Mouse (Mus musculus) adrenal gland, postnatal 25 days (tissue): Measurements from ENCODE around the gene Tbc1d20. TPM values are rescaled to one million over a fixed set of nuclear protein-coding genes. Genes with fewer than 3 reads are reported as not detected.
"Not testable (repeated sequence)": the region's sequence is repeated elsewhere in the genome, so short reads cannot be mapped to it uniquely, and the experiment has no call there.

Experiments
- DNase-seq: peaks from one replicate; pipeline ENCODE4 v3.0.0; 2021; ENCODE audit warnings: mixed read lengths
- total RNA-seq: library from RNA; stranded (reverse); gene quantifications from 2 replicates; pipeline ENCODE4 v1.2.3, GENCODE M21; 2021

Gene Tbc1d20
- total RNA-seq, 1 experiment from 2014 or later, result 117 TPM

- DNase-seq, result no peak
Observed at GRCm38 (mm10) chr2:152326654-152327053, 33.0 kb downstream of the Tbc1d20 start.

GRCm38 (mm10) chr2:152327980-152328379, 34.4 kb downstream of the Tbc1d20 start:
- DNase-seq, result no peak

GRCm38 (mm10) chr2:152330858-152331423, 37.3 kb downstream of the Tbc1d20 start:
- no peak for DNase-seq

GRCm38 (mm10) chr2:152332101-152332825, 38.6 kb downstream of the Tbc1d20 start, which contains the start of gene Rbck1:
TSS of gene Rbck1 (minus strand) at chr2:152332653.
- DNase-seq, result peak; percentile 86

GRCm38 (mm10) chr2:152333345-152334006, 39.8 kb downstream of the Tbc1d20 start:
- DNase-seq, result no peak

GRCm38 (mm10) chr2:152335289-152335820, 41.7 kb downstream of the Tbc1d20 start:
- DNase-seq, result no peak

- DNase-seq, result no peak
Observed at GRCm38 (mm10) chr2:152336856-152337255, 43.2 kb downstream of the Tbc1d20 start.

- DNase-seq, result no peak
Observed at GRCm38 (mm10) chr2:152337591-152338212, 44.1 kb downstream of the Tbc1d20 start.

GRCm38 (mm10) chr2:152338319-152338718, 44.7 kb downstream of the Tbc1d20 start:
- DNase-seq, result no peak

GRCm38 (mm10) chr2:152339631-152340179, 46.1 kb downstream of the Tbc1d20 start:
- DNase-seq, result no peak

GRCm38 (mm10) chr2:152343329-152344213, 49.9 kb downstream of the Tbc1d20 start, which contains the start of gene Trib3:
TSS of gene Trib3 (minus strand) at chr2:152344032.
- DNase-seq, result peak; percentile 85

- no peak for DNase-seq
Observed at GRCm38 (mm10) chr2:152344361-152344760, 50.7 kb downstream of the Tbc1d20 start.

- no peak for DNase-seq
Observed at GRCm38 (mm10) chr2:152344909-152345308, 51.3 kb downstream of the Tbc1d20 start.

GRCm38 (mm10) chr2:152345393-152345792, 51.8 kb downstream of the Tbc1d20 start:
- no peak for DNase-seq

- no peak for DNase-seq
Observed at GRCm38 (mm10) chr2:152346776-152347465, 53.3 kb downstream of the Tbc1d20 start.

GRCm38 (mm10) chr2:152347722-152348121, 54.1 kb downstream of the Tbc1d20 start:
- no peak for DNase-seq

- DNase-seq, result no peak
Observed at GRCm38 (mm10) chr2:152349205-152349604, 55.6 kb downstream of the Tbc1d20 start.

GRCm38 (mm10) chr2:152349842-152350540, 56.4 kb downstream of the Tbc1d20 start:
- DNase-seq, result peak; percentile 66

GRCm38 (mm10) chr2:152357254-152357653, 63.6 kb downstream of the Tbc1d20 start:
- DNase-seq, result no peak

- not testable (repeated sequence) for DNase-seq
Observed at GRCm38 (mm10) chr2:152358977-152359376, 65.3 kb downstream of the Tbc1d20 start.
